20 mouse cellular contexts compared by ENCODE assay signal in genomic region chr4:47088671-47089070, GRCm38 (mm10). TPM values are rescaled to one million over a fixed set of nuclear protein-coding genes. Genes with fewer than 3 reads are reported as not detected.
DNase-seq lines count a peak whose midpoint lies in the region; ATAC-seq and TF ChIP-seq lines count a peak whose summit lies in the region.
"Had no signal": no experiment of that assay in that cellular context is flagged by ENCODE, and none has a peak within 500 bp of the region (broad histone marks: within the 10 kb centered on the region; RNA-seq: fewer than 3 reads in every experiment).

No protein-coding gene starts in this region.

- H3K27me3 ChIP-seq in cerebellum, adult 2 months (ENCODE audit: control insufficient read depth, insufficient read depth, low read length), result no peaks in the 10 kb centered on the region; the same call in 1 of the 2 replicates
- H3K27me3 ChIP-seq in kidney, embryonic 14.5 days (ENCODE audit: control insufficient read depth, insufficient read depth, low read length), result peaks cover 13% of the 10 kb centered on the region

- ATAC-seq in kidney, embryonic 14.5 days (ENCODE audit: low FRiP score, low TSS enrichment), result no peak
- ATAC-seq in erythroid progenitor cell, adult 5-6 weeks (replicated peaks; ENCODE audit: low FRiP score, poor library complexity, severe bottlenecking), result no peak
- ATAC-seq: CD4-positive, CD25-positive, alpha-beta regulatory T cell, adult 4 months; forebrain, embryonic 16.5 days; hindbrain, embryonic 16.5 days had no signal

- DNase-seq in cerebellum, postnatal 10 days, result peak; percentile 63 to 68
- DNase-seq in cerebellum, adult 2 months, result no peak
- peak; percentile 22 for DNase-seq in kidney, adult 18-20 months
- DNase-seq in kidney, postnatal 10 days, result peak; percentile 46
- peak; percentile 17 to 34 for DNase-seq in kidney, postnatal 4 days
- DNase-seq: adrenal gland, postnatal 10 days; B cell, adult 2 months; cerebellum, adult 11-12 months; cerebellum, adult 9-11 months; gastrocnemius, postnatal 10 days; heart, postnatal 36 days had no signal

- H3K9me3 ChIP-seq in kidney, embryonic 14.5 days (ENCODE audit: control insufficient read depth, low read length), result no peaks in the 10 kb centered on the region
- H3K9me3 ChIP-seq: embryonic facial prominence, embryonic 12.5 days; forebrain, embryonic 12.5 days; heart, embryonic 13.5 days had no signal

- 46% methylated on average over 7 of the region's 7 CpGs for WGBS in cerebellum, adult 2 months
- WGBS in kidney, embryonic 14.5 days, result 84% methylated on average over 7 of the region's 7 CpGs

- H3K27ac ChIP-seq in cerebellum, adult 2 months (ENCODE audit: insufficient read depth, low read length), result no peak overlapping the region
- no peak overlapping the region for H3K27ac ChIP-seq in kidney, embryonic 14.5 days (ENCODE audit: low read depth, low read length)
- H3K27ac ChIP-seq: embryonic facial prominence, embryonic 12.5 days; forebrain, embryonic 12.5 days; heart, embryonic 13.5 days had no signal

- H3K4me1 ChIP-seq in cerebellum, adult 2 months (ENCODE audit: control insufficient read depth, insufficient read depth, low read length), result no peaks in the 10 kb centered on the region; the same call in 1 of the 2 replicates
- 0 out of 2 replicates have a peak, but pooled peaks cover 5% of the 10 kb centered on the region for H3K4me1 ChIP-seq in kidney, embryonic 14.5 days (ENCODE audit: control insufficient read depth, insufficient read depth, low read length)

- H3K4me3 ChIP-seq in cerebellum, adult 2 months (replicated peaks; ENCODE audit: insufficient read depth, low read depth, low read length), result no peak overlapping the region
- H3K4me3 ChIP-seq in kidney, embryonic 14.5 days (ENCODE audit: low read length), result no peak overlapping the region
- H3K4me3 ChIP-seq: embryonic facial prominence, embryonic 12.5 days; forebrain, embryonic 12.5 days; heart, embryonic 13.5 days had no signal

- H3K9ac ChIP-seq in kidney, embryonic 14.5 days (ENCODE audit: low read depth, low read length), result no peak overlapping the region
- H3K9ac ChIP-seq: embryonic facial prominence, embryonic 12.5 days; forebrain, embryonic 12.5 days; heart, embryonic 13.5 days had no signal

- TF ChIP-seq CTCF in cerebellum, adult 2 months (IDR thresholded peaks at IDR 0.05; ENCODE audit: borderline replicate concordance, insufficient read depth, low read depth, low read length), result no peak

- H3K36me3 ChIP-seq in kidney, embryonic 14.5 days (ENCODE audit: control insufficient read depth, insufficient read depth, low read length), result no peaks in the 10 kb centered on the region
- H3K36me3 ChIP-seq: embryonic facial prominence, embryonic 12.5 days; forebrain, embryonic 12.5 days; G1E; heart, embryonic 13.5 days had no signal

- H3K4me2 ChIP-seq in kidney, embryonic 14.5 days (replicated peaks; ENCODE audit: low read depth, low read length), result no peak overlapping the region
- H3K4me2 ChIP-seq: embryonic facial prominence, embryonic 12.5 days; forebrain, embryonic 12.5 days; heart, embryonic 13.5 days had no signal

- no peak for TF ChIP-seq POLR2A in cerebellum, adult 2 months (IDR thresholded peaks at IDR 0.05; ENCODE audit: borderline replicate concordance, insufficient read depth, low read length)

RNA-seq across cellular contexts. Expression of gene Galnt12, which starts 3.0 kb away (rescaled TPM):
- 1.3 TPM in 2 replicates for polyA plus RNA-seq in cerebellum, adult 2 months (2012; rRNA removed)
- 7.0 and 10.0 TPM in 2 replicates for polyA plus RNA-seq in kidney, embryonic 14.5 days (2014; fragmentation: Nextera tagmentation; extraction: Ambion mirVana)
- total RNA-seq in erythroid progenitor cell, adult 5-6 weeks (2015; ENCODE audit: low replicate concordance), result 1.4 TPM in 1 of 2 replicates, not detected in the other
- total RNA-seq in erythroid progenitor cell, adult 5-6 weeks (2017; ENCODE audit: low replicate concordance), result 0.90 TPM in 1 of 2 replicates, not detected in the other
- total RNA-seq: G1E had no signal
- polyA plus RNA-seq: G1E had no signal

RNA-seq across cellular contexts. Expression of gene Anks6, which starts 31.4 kb away (rescaled TPM):
- 17.2 and 19.5 TPM in 2 replicates for polyA plus RNA-seq in cerebellum, adult 2 months (2012; rRNA removed)
- polyA plus RNA-seq in kidney, embryonic 14.5 days (2014; fragmentation: Nextera tagmentation; extraction: Ambion mirVana), result 3.8 and 7.2 TPM in 2 replicates
- total RNA-seq in erythroid progenitor cell, adult 5-6 weeks (2015; ENCODE audit: low replicate concordance), result not detected in 2 replicates
- total RNA-seq in erythroid progenitor cell, adult 5-6 weeks (2017; ENCODE audit: low replicate concordance), result not detected in 2 replicates
- polyA plus RNA-seq: CD4-positive, CD25-positive, alpha-beta regulatory T cell, adult 4 months; G1E had no signal

Comparison
In these comparisons a context has a peak if more than half of its experiments do, and no peak if none do; other contexts are left out.
1. DNase-seq: peak in cerebellum, postnatal 10 days (2 of 2), kidney, adult 18-20 months (single experiment), kidney, postnatal 10 days (single experiment) and kidney, postnatal 4 days (2 of 2); none in cerebellum, adult 2 months (0 of 2).